ENCODE assay signal across 11 mouse cellular contexts in genomic region chr6:8752984-8753722, GRCm38 (mm10). TPM values are rescaled to one million over a fixed set of nuclear protein-coding genes. Genes with fewer than 3 reads are reported as not detected.
DNase-seq lines count a peak whose midpoint lies in the region; ATAC-seq and TF ChIP-seq lines count a peak whose summit lies in the region.
"Had no signal": no experiment of that assay in that cellular context is flagged by ENCODE, and none has a peak within 500 bp of the region (broad histone marks: within the 10 kb centered on the region; RNA-seq: fewer than 3 reads in every experiment).

No protein-coding gene starts in this region.

- TF ChIP-seq POLR2A in bone marrow, adult 2 months (IDR thresholded peaks at IDR 0.05; ENCODE audit: borderline replicate concordance, control insufficient read depth, low read depth, low read length), result no peak

- H3K27ac ChIP-seq in heart, embryonic 10.5 days, result peak overlapping the region; percentile 44
- peak overlapping the region; percentile 34; the same call in 1 of the 2 replicates for H3K27ac ChIP-seq in bone marrow, adult 2 months (ENCODE audit: control insufficient read depth, insufficient read depth, low read depth, low read length, poor library complexity)
- H3K27ac ChIP-seq in liver, embryonic 16.5 days (ENCODE audit: low read length), result peak overlapping the region; percentile 54
- H3K27ac ChIP-seq in forebrain, embryonic 11.5 days (ENCODE audit: low read depth, low read length), result no peak overlapping the region
- H3K27ac ChIP-seq in hindbrain, embryonic 14.5 days, result no peak overlapping the region

- H3K4me2 ChIP-seq in liver, embryonic 16.5 days (ENCODE audit: low read depth, low read length), result no peak overlapping the region
- no peak overlapping the region for H3K4me2 ChIP-seq in forebrain, embryonic 11.5 days (ENCODE audit: low read depth, low read length, severe bottlenecking)
- no peak overlapping the region for H3K4me2 ChIP-seq in hindbrain, embryonic 14.5 days (replicated peaks)

- no peak overlapping the region for H3K4me3 ChIP-seq in heart, embryonic 10.5 days
- H3K4me3 ChIP-seq in bone marrow, adult 2 months (replicated peaks; ENCODE audit: control insufficient read depth, low read depth, low read length), result no peak overlapping the region
- no peak overlapping the region for H3K4me3 ChIP-seq in liver, embryonic 16.5 days (ENCODE audit: low read depth, low read length)
- H3K4me3 ChIP-seq in forebrain, embryonic 11.5 days (ENCODE audit: low read depth, low read length), result no peak overlapping the region
- no peak overlapping the region for H3K4me3 ChIP-seq in hindbrain, embryonic 14.5 days (replicated peaks; ENCODE audit: low read length)

- ATAC-seq in liver, embryonic 16.5 days (ENCODE audit: low read depth), result peak; percentile 73
- no peak for ATAC-seq in forebrain, embryonic 11.5 days (replicated peaks; ENCODE audit: low FRiP score)
- ATAC-seq in hindbrain, embryonic 14.5 days (ENCODE audit: low FRiP score), result no peak
- ATAC-seq: forebrain, postnatal 0 days had no signal

- H3K9me3 ChIP-seq in heart, embryonic 10.5 days, result no peaks in the 10 kb centered on the region
- no peaks in the 10 kb centered on the region for H3K9me3 ChIP-seq in liver, embryonic 16.5 days (replicated peaks; ENCODE audit: control insufficient read depth, low read length)
- no peaks in the 10 kb centered on the region for H3K9me3 ChIP-seq in forebrain, embryonic 11.5 days (ENCODE audit: control insufficient read depth, low read length)
- H3K9me3 ChIP-seq in hindbrain, embryonic 14.5 days (ENCODE audit: control insufficient read depth, low read length), result no peaks in the 10 kb centered on the region

- H3K36me3 ChIP-seq in heart, embryonic 10.5 days, result peaks cover 3% of the 10 kb centered on the region; the same call in 1 of the 2 replicates
- H3K36me3 ChIP-seq in liver, embryonic 16.5 days (ENCODE audit: control insufficient read depth, insufficient read depth), result no peaks in the 10 kb centered on the region
- no peaks in the 10 kb centered on the region for H3K36me3 ChIP-seq in forebrain, embryonic 11.5 days (ENCODE audit: control insufficient read depth, insufficient read depth, low read length)
- 0 out of 2 replicates have a peak, but pooled peaks cover 5% of the 10 kb centered on the region for H3K36me3 ChIP-seq in hindbrain, embryonic 14.5 days (replicated peaks; ENCODE audit: control insufficient read depth, insufficient read depth)

- DNase-seq in heart, embryonic 10.5 days (ENCODE audit: low spot score), result no peak
- DNase-seq in heart, adult 9 months (ENCODE audit: low spot score in 2 of 2), result no peak
- DNase-seq in lung, postnatal 36 days, result peak; percentile 80
- no peak for DNase-seq in forebrain, embryonic 11.5 days (ENCODE audit: low spot score)
- DNase-seq in right cerebral cortex, adult 2 months (ENCODE audit: low spot score in 2 of 2), result no peak
- DNase-seq in hindbrain, embryonic 14.5 days (ENCODE audit: low spot score), result no peak
- DNase-seq: adrenal gland, postnatal 14 days; forebrain, postnatal 0 days; gastrocnemius, postnatal 36 days had no signal

- H3K27me3 ChIP-seq in heart, embryonic 10.5 days (ENCODE audit: insufficient read depth, poor library complexity, severe bottlenecking), result no peaks in the 10 kb centered on the region
- H3K27me3 ChIP-seq in liver, embryonic 16.5 days (ENCODE audit: control insufficient read depth, insufficient read depth, low read depth, low read length), result no peaks in the 10 kb centered on the region
- no peaks in the 10 kb centered on the region for H3K27me3 ChIP-seq in forebrain, embryonic 11.5 days (ENCODE audit: control insufficient read depth, insufficient read depth, low read length)
- H3K27me3 ChIP-seq in hindbrain, embryonic 14.5 days (ENCODE audit: control insufficient read depth, insufficient read depth, low read length), result no peaks in the 10 kb centered on the region

- H3K9ac ChIP-seq in liver, embryonic 16.5 days (ENCODE audit: low read depth, low read length), result no peak overlapping the region
- no peak overlapping the region for H3K9ac ChIP-seq in forebrain, embryonic 11.5 days (ENCODE audit: low read length)
- no peak overlapping the region for H3K9ac ChIP-seq in hindbrain, embryonic 14.5 days
- H3K9ac ChIP-seq: forebrain, postnatal 0 days had no signal

- peaks cover 21% of the 10 kb centered on the region for H3K4me1 ChIP-seq in heart, embryonic 10.5 days
- H3K4me1 ChIP-seq in bone marrow, adult 2 months (ENCODE audit: control insufficient read depth, insufficient read depth, low read length), result peaks cover 3% of the 10 kb centered on the region; the same call in 1 of the 2 replicates
- peaks cover 5% of the 10 kb centered on the region for H3K4me1 ChIP-seq in liver, embryonic 16.5 days (ENCODE audit: control insufficient read depth, low read depth, low read length)
- no peaks in the 10 kb centered on the region for H3K4me1 ChIP-seq in forebrain, embryonic 11.5 days (replicated peaks; ENCODE audit: control insufficient read depth, insufficient read depth, low read length)
- no peaks in the 10 kb centered on the region for H3K4me1 ChIP-seq in hindbrain, embryonic 14.5 days (replicated peaks; ENCODE audit: control insufficient read depth, insufficient read depth, low read length)

- 86% methylated on average over 6 of the region's 6 CpGs for WGBS in heart, embryonic 10.5 days
- 79% methylated on average over 6 of the region's 6 CpGs for WGBS in bone marrow, adult 2 months
- 68% methylated on average over 6 of the region's 6 CpGs for WGBS in liver, embryonic 16.5 days (ENCODE audit: insufficient replicate concordance)
- WGBS in forebrain, embryonic 11.5 days, result 80% methylated on average over 6 of the region's 6 CpGs
- 84% methylated on average over 6 of the region's 6 CpGs for WGBS in hindbrain, embryonic 14.5 days

- no peak for TF ChIP-seq CTCF in bone marrow, adult 2 months (IDR thresholded peaks at IDR 0.05; ENCODE audit: control insufficient read depth, insufficient read depth, low read length)

RNA-seq across cellular contexts. Expression of gene Ica1, which starts 25.1 kb away (rescaled TPM):
- polyA plus RNA-seq in heart, embryonic 10.5 days (2016; fragmentation: Nextera tagmentation; extraction: Ambion mirVana), result 27.9 and 35.8 TPM in 2 replicates
- 4.7 and 14.6 TPM in 2 replicates for polyA plus RNA-seq in bone marrow, adult 2 months (2011; ENCODE audit: insufficient read depth, insufficient read length, low replicate concordance, missing spikeins)
- 5.5 and 5.6 TPM in 2 replicates for polyA plus RNA-seq in liver, embryonic 16.5 days (2015; fragmentation: Nextera tagmentation; extraction: Ambion mirVana)
- 11.6 and 13.2 TPM in 2 replicates for polyA plus RNA-seq in forebrain, embryonic 11.5 days (2014; fragmentation: Nextera tagmentation; extraction: Ambion mirVana)
- 75.5 TPM in 2 replicates for polyA plus RNA-seq in hindbrain, embryonic 14.5 days (2014; fragmentation: Nextera tagmentation; extraction: Ambion mirVana)

Comparison
In these comparisons a context has a peak if more than half of its experiments do, and no peak if none do; other contexts are left out.
1. H3K27ac ChIP-seq: peak in heart, embryonic 10.5 days (single experiment), bone marrow, adult 2 months (single experiment) and liver, embryonic 16.5 days (single experiment); none in forebrain, embryonic 11.5 days (single experiment) and hindbrain, embryonic 14.5 days (single experiment).